Mouse (Mus musculus): ENCODE measurements at regions not wholly inside any gene's neighbourhood (a gene's known extent, or its start where the extent isn't known, plus 50 kb on each side); places are given as distances from the start of the nearest gene placed in this dataset.

DNA sequence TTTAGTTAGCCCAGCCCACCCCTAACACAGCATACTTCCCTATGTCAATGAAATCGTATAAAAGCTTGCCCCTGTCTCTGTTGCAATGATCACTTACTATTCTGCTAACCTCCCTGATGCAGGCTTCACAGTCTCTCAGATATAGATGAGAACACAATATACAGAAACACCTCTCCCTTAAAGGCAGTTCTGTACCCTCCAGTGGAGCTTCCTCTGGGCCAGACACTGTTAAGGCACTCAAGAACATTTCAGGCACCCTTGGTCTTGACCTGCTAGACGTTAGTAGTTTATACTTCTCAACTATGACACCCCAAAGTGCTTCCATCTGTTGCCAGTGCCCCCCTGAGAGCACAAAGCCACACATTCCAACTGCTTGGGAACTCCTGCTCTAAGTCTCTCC lies 61.9 kb upstream of the Dynlrb2 start:
- TF ChIP-seq CTCF (conservative IDR thresholded peaks at IDR 0.05; ENCODE audit: low read length) (no peak), NANOG (IDR thresholded peaks at IDR 0.05; ENCODE audit: borderline replicate concordance, low read length) (no peak)

All from E14TG2a.4 (cell line).